Mouse (Mus musculus): ENCODE results near the gene Oaz1. TPM values are rescaled to one million over a fixed set of nuclear protein-coding genes. Genes with fewer than 3 reads are reported as not detected.

Oaz1 gene
- polyA plus RNA-seq, 1 experiment from 2014 or later: 1,581 TPM

- Histone ChIP-seq H3K36me3 (ENCODE audit: poor library complexity, severe bottlenecking) (peaks cover 49% of the 10 kb centered on the region), H3K4me1 (peaks cover 42% of the 10 kb centered on the region), H3K27ac (no peak within 1 kb of the TSS), H3K4me3 (no peak within 1 kb of the TSS), H3K9ac (0 out of 2 replicates have a peak within 1 kb of the TSS, but pooled peaks have one; percentile 1), H3K9me3 (replicated peaks) (no peaks in the 10 kb centered on the region), H3K27me3 (peaks cover 39% of the 10 kb centered on the region), H3K4me2 (0 out of 2 replicates have a peak within 1 kb of the TSS, but pooled peaks have one; percentile 80)
- no peak for ATAC-seq
- WGBS: 66% methylated on average over 6 of the region's 6 CpGs
Measured at GRCm38 (mm10) chr10:80804916-80805315, 21.5 kb upstream of the Oaz1 start, which contains the start of gene Amh. Gene Amh, plus strand, starts transcription at chr10:80805243.

- no peak overlapping the region for H3K4me3 ChIP-seq
- H3K9me3 ChIP-seq (replicated peaks): no peaks in the 10 kb centered on the region
- H3K27me3 ChIP-seq: peaks cover 43% of the 10 kb centered on the region
- peaks cover 49% of the 10 kb centered on the region for H3K36me3 ChIP-seq (ENCODE audit: poor library complexity, severe bottlenecking)
- WGBS: 77% methylated on average over 5 of the region's 5 CpGs
- no peak for ATAC-seq
- H3K4me2 ChIP-seq: no peak overlapping the region
- H3K9ac ChIP-seq: 0 out of 2 replicates have a peak overlapping the region, but pooled peaks have one; percentile 1
- H3K27ac ChIP-seq: no peak overlapping the region
- peaks cover 39% of the 10 kb centered on the region for H3K4me1 ChIP-seq
Measured at GRCm38 (mm10) chr10:80805322-80805721, 21.1 kb upstream of the Oaz1 start.

- 16% methylated on average over 3 of the region's 3 CpGs for WGBS
- Histone ChIP-seq H3K4me2 (0 out of 2 replicates have a peak overlapping the region, but pooled peaks have one; percentile 80), H3K27me3 (peaks cover 49% of the 10 kb centered on the region)
Measured at GRCm38 (mm10) chr10:80805925-80806324, 20.5 kb upstream of the Oaz1 start.

GRCm38 (mm10) chr10:80806341-80807056, 20.0 kb upstream of the Oaz1 start:
- WGBS: 42% methylated on average over 34 of the region's 34 CpGs
- ATAC-seq: 0 out of 2 replicates have a peak, but pooled peaks have one; percentile 0
- H3K36me3 ChIP-seq (ENCODE audit: poor library complexity, severe bottlenecking): peaks cover 40% of the 10 kb centered on the region
- H3K27ac ChIP-seq: peak overlapping the region; percentile 71
- peaks cover 54% of the 10 kb centered on the region for H3K27me3 ChIP-seq
- H3K4me1 ChIP-seq: peaks cover 34% of the 10 kb centered on the region
- H3K9ac ChIP-seq: peak overlapping the region; percentile 75
- peak overlapping the region; percentile 80 for H3K4me2 ChIP-seq
- H3K9me3 ChIP-seq (replicated peaks): no peaks in the 10 kb centered on the region
- peak overlapping the region; percentile 44 for H3K4me3 ChIP-seq

More at GRCm38 (mm10) chr10:80805925-80806324, 20.5 kb upstream of the Oaz1 start:
- no peaks in the 10 kb centered on the region for H3K9me3 ChIP-seq (replicated peaks)
- ATAC-seq: peak; percentile 42; the same call in 1 of the 2 replicates
- H3K4me1 ChIP-seq: peaks cover 34% of the 10 kb centered on the region
- H3K4me3 ChIP-seq: peak overlapping the region; percentile 44; the same call in 1 of the 2 replicates
- peaks cover 46% of the 10 kb centered on the region for H3K36me3 ChIP-seq (ENCODE audit: poor library complexity, severe bottlenecking)
- no peak overlapping the region for H3K27ac ChIP-seq
- H3K9ac ChIP-seq: no peak overlapping the region

GRCm38 (mm10) chr10:80807057-80807627, 19.3 kb upstream of the Oaz1 start:
- peaks cover 34% of the 10 kb centered on the region for H3K4me1 ChIP-seq
- H3K27ac ChIP-seq: peak overlapping the region; percentile 71
- peak overlapping the region; percentile 44 for H3K4me3 ChIP-seq
- peak overlapping the region; percentile 80 for H3K4me2 ChIP-seq
- peak overlapping the region; percentile 75 for H3K9ac ChIP-seq
- peak; percentile 84 for ATAC-seq
- no peaks in the 10 kb centered on the region for H3K9me3 ChIP-seq (replicated peaks)
- peaks cover 59% of the 10 kb centered on the region for H3K27me3 ChIP-seq
- under 1% methylated on average over 58 of the region's 58 CpGs for WGBS
- H3K36me3 ChIP-seq (ENCODE audit: poor library complexity, severe bottlenecking): peaks cover 34% of the 10 kb centered on the region

- H3K27me3 ChIP-seq: peaks cover 67% of the 10 kb centered on the region
Measured at GRCm38 (mm10) chr10:80808099-80808984, 18.1 kb upstream of the Oaz1 start.

GRCm38 (mm10) chr10:80808985-80809632, 17.3 kb upstream of the Oaz1 start:
- peak overlapping the region; percentile 80 for H3K4me2 ChIP-seq
- H3K36me3 ChIP-seq (ENCODE audit: poor library complexity, severe bottlenecking): peaks cover 14% of the 10 kb centered on the region
- no peaks in the 10 kb centered on the region for H3K9me3 ChIP-seq (replicated peaks)
- no peak overlapping the region for H3K27ac ChIP-seq
- ATAC-seq: no peak
- peak overlapping the region; percentile 47 for H3K9ac ChIP-seq
- WGBS: 10% methylated on average over 18 of the region's 18 CpGs
- H3K4me3 ChIP-seq: peak overlapping the region; percentile 7; the same call in 1 of the 2 replicates
- peaks cover 34% of the 10 kb centered on the region for H3K4me1 ChIP-seq
- H3K27me3 ChIP-seq: peaks cover 67% of the 10 kb centered on the region

More at GRCm38 (mm10) chr10:80808099-80808984, 18.1 kb upstream of the Oaz1 start:
- 19% methylated on average over 40 of the region's 40 CpGs for WGBS
- no peak for ATAC-seq
- peak overlapping the region; percentile 7; the same call in 1 of the 2 replicates for H3K4me3 ChIP-seq
- H3K36me3 ChIP-seq (ENCODE audit: poor library complexity, severe bottlenecking): peaks cover 22% of the 10 kb centered on the region
- no peaks in the 10 kb centered on the region for H3K9me3 ChIP-seq (replicated peaks)
- H3K9ac ChIP-seq: peak overlapping the region; percentile 47
- peak overlapping the region; percentile 80 for H3K4me2 ChIP-seq
- H3K4me1 ChIP-seq: peaks cover 34% of the 10 kb centered on the region
- H3K27ac ChIP-seq: no peak overlapping the region

GRCm38 (mm10) chr10:80810084-80810483, 16.4 kb upstream of the Oaz1 start:
- peak overlapping the region; percentile 26; the same call in 1 of the 2 replicates for H3K9ac ChIP-seq
- peaks cover 4% of the 10 kb centered on the region for H3K36me3 ChIP-seq (ENCODE audit: poor library complexity, severe bottlenecking)
- WGBS: 5% methylated on average over 12 of the region's 20 CpGs
- H3K27ac ChIP-seq: no peak overlapping the region
- no peak overlapping the region for H3K4me3 ChIP-seq
- peaks cover 65% of the 10 kb centered on the region for H3K27me3 ChIP-seq
- H3K4me1 ChIP-seq: peaks cover 34% of the 10 kb centered on the region
- H3K9me3 ChIP-seq (replicated peaks): no peaks in the 10 kb centered on the region
- ATAC-seq: no peak
- H3K4me2 ChIP-seq: no peak overlapping the region; the same call in 1 of the 2 replicates

- WGBS: 68% methylated on average over 5 of the region's 5 CpGs
Measured at GRCm38 (mm10) chr10:80812391-80813041, 13.9 kb upstream of the Oaz1 start.

GRCm38 (mm10) chr10:80813366-80813765, 13.1 kb upstream of the Oaz1 start, which contains the start of gene Jsrp1:
Gene Jsrp1, minus strand, starts transcription at chr10:80813498.
- Histone ChIP-seq H3K4me2 (no peak within 1 kb of the TSS), H3K27ac (no peak within 1 kb of the TSS), H3K9me3 (replicated peaks) (no peaks in the 10 kb centered on the region), H3K27me3 (peaks cover 42% of the 10 kb centered on the region), H3K36me3 (ENCODE audit: poor library complexity, severe bottlenecking) (no peaks in the 10 kb centered on the region), H3K4me3 (no peak within 1 kb of the TSS), H3K4me1 (peaks cover 9% of the 10 kb centered on the region), H3K9ac (no peak within 1 kb of the TSS; the same call in 1 of the 2 replicates)
- WGBS: 69% methylated on average over 4 of the region's 4 CpGs
- ATAC-seq: no peak

More at GRCm38 (mm10) chr10:80812391-80813041, 13.9 kb upstream of the Oaz1 start:
- H3K36me3 ChIP-seq (ENCODE audit: poor library complexity, severe bottlenecking): no peaks in the 10 kb centered on the region
- no peak overlapping the region for H3K4me2 ChIP-seq
- peaks cover 17% of the 10 kb centered on the region for H3K4me1 ChIP-seq
- ATAC-seq: no peak
- peaks cover 50% of the 10 kb centered on the region for H3K27me3 ChIP-seq
- H3K9me3 ChIP-seq (replicated peaks): no peaks in the 10 kb centered on the region
- no peak overlapping the region for H3K27ac ChIP-seq
- no peak overlapping the region for H3K4me3 ChIP-seq
- H3K9ac ChIP-seq: no peak overlapping the region; the same call in 1 of the 2 replicates
